Mouse (Mus musculus) cerebellum, postnatal 36 days (tissue): ENCODE data around the gene Pard6a.

Experiments
- DNase-seq, 2 experiments: peaks; one replicate each; pipeline ENCODE4 v3.0.0; 2021 to 2022; ENCODE audit warnings: mixed read lengths in 2 of 2

Pard6a gene

GRCm38 (mm10) chr8:105700966-105701824 is at the start of gene Pard6a, which contains the start of gene Acd:
Gene Pard6a (plus strand): TSS chr8:105701148.
Gene Acd (minus strand): TSS chr8:105701102.
- DNase-seq: peak; percentile 96 to 97

DNA sequence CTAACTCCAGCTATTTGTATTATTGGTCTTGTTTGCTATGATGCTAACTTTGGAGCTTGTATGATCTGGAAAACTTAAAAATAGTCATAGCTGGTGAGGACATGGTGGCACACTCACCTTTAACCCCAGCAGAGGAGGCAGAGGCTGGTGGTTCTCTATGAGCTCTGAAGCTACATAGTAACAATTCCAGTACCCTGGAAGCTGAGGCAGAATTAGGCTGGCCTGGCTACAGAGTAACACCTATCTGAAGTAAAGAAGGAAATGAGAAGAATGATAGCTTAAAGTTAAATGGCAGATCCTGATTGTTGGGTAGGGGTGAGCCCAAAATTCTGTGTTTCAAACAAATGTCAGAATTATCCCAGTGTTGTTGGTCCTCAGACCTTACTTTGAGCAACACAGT is 43.3 kb upstream of the Pard6a start:
- DNase-seq: no peak

DNA sequence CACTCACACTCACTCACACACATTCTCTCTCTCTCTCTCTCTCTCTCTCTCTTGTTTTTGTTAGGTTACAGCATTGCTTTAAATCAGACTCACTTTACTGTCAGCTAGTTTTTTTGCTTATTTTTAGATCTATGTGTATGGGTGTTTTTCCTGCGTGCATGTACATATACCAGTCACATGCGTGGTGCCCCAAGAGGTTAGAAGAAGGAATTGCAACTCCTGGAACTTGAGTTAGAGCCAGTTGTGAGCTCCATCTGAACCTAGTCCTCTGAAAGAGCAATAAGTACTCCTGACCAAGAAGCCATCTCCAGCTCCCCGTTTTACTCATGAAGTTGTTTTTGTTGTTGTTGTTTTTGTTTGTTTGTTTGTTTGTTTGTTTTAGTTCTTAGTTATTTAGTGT is 39.8 kb upstream of the Pard6a start:
- no peak for DNase-seq

- DNase-seq: no peak
These were observed 23.1 kb upstream of the Pard6a start for GRCm38 (mm10) chr8:105677891-105678290.

GRCm38 (mm10) chr8:105685325-105685724 is 15.6 kb upstream of the Pard6a start:
- DNase-seq: no peak

DNA sequence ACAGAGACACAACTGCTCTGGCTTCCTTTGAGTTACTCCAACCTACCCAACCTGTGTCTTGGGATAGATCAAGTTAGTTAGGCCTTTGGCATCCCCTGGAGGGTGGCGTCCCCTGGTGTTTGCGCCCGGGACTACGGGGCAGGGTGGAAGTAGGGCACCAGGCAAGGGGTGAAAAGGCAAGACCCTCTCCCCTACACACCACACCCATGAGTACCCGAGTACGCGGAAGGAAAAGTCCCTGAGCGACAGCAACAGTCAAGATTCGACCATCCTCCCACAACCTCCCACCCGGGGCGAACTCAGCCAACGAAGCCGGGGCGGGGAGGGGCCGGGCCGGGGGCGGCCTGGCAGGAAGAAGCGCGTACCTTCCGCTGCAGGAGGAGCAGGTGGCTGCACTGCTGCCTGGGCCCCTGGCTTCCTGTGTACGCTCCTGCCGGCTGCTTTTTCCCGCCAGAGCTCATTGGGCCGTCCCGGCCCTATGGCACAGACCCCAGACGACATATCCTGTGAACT is 15.1 kb upstream of the Pard6a start, which contains the start of gene Carmil2:
TSS of gene Carmil2 (plus strand) at position 479 of the 513 bp plus-strand sequence.
- peak; percentile 49 to 54 for DNase-seq

DNA sequence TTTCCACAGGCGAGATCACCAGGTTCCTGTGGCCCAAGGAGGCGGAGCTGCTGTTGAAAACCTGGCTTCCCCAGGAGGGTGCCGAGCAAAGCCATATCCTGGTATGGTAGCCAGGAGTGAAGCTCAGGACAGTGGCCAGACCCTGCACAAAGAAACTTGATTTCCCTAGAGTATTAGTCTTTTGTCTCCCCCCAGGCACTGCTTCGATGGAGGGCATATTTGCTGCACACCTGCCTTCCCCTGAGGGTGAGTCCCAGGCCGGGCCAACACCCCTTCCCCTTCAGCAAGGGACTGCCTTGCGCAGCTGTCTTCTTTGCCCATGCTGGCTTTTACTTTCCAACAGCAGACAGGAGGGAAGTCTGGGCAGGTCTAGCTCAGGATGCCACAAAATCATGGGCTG is 14.4 kb upstream of the Pard6a start:
- DNase-seq: no peak

- no peak for DNase-seq
These were observed 13.4 kb upstream of the Pard6a start for GRCm38 (mm10) chr8:105687512-105687911.

DNA sequence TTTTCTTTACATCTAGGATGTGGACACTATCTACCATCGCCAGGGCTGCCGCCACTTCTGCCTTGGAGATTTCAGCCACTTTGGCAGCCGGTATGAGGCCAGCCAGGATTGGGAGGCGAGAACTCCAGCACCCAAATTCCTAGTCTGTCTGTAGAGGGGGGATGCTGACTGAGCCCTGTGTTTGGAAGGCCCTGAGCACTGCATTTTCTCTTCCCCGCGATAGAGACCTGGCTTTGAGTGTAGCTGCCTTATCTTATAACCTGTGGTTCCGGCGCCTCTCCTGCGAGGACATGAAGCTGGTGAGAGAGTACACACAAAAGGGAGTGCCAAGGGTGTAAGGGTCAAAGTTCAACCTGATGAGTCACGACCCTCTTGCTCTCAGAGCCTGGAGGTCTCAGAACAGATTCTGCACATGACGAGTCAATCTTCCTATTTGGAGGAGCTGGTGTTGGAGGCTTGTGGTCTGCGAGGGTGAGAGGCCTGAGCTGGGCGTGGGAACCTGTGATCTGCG is 12.7 kb upstream of the Pard6a start:
- DNase-seq: no peak

DNA sequence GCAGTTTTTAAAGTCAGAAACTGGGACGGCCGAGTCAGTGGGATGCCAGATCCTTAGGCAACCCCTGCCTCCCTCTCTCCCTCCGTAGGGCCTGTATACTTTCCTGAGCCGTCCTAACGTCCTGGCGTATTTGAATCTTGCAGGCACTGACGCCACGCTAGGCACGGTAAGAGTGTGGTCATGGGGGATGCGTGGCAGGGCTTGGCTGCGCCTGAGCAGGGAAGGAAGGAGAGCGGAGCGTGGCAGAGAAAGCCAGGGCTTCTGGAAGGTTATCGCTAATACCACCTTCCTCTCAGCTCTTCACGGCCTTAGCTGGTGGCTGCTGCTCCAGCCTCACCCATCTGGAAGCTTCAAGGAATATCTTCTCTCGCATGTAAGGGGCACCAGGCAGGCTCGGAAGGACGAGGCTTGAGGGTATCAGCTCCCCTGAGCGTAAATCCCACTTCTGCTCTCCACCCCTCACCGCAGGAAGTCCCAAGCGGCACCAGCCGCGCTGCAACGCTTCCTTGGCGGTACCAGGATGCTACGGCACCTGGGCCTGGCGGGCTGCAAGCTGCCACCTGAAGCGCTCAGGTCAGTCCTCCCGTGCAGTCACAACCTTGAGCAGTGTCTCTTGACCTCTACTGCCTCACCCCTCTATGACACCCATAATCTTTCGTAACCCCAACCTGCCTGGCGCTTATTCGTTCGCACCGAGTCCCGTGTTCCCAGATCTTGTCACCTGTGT is 11.5 kb upstream of the Pard6a start:
- DNase-seq: no peak

DNA sequence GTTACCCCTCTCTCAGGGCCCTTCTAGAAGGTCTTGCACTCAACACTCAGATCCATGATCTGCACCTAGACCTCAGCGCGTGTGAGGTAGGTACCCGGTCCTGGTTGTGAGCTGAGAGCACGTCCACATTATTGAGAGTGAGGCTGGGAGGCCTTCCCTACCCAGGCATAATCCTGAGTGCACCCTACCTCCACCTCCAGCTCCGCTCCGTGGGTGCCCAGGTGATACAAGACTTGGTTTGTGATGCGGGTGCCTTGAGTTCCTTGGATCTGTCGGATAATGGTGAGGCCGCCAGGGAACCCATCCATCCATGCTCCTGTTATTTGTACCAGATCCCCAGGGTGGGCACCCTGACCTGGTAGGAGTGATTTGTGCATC is 11.0 kb upstream of the Pard6a start:
- no peak for DNase-seq

- no peak for DNase-seq
These were observed 10.0 kb upstream of the Pard6a start for GRCm38 (mm10) chr8:105690978-105691377.

GRCm38 (mm10) chr8:105692449-105693182 is 8.3 kb upstream of the Pard6a start:
- peak in 1 of 2 experiments; percentile 4 for DNase-seq

- DNase-seq: peak; percentile 83 to 90
These were observed 7.3 kb upstream of the Pard6a start for GRCm38 (mm10) chr8:105693648-105694047.

- DNase-seq: peak; percentile 65 to 71
These were observed 6.7 kb upstream of the Pard6a start for GRCm38 (mm10) chr8:105694051-105694799.

GRCm38 (mm10) chr8:105695080-105695780 is 5.7 kb upstream of the Pard6a start:
- no peak for DNase-seq

GRCm38 (mm10) chr8:105697196-105697780 is 3.7 kb upstream of the Pard6a start:
- no peak for DNase-seq

GRCm38 (mm10) chr8:105698734-105699133 is 2.2 kb upstream of the Pard6a start:
- no peak for DNase-seq

DNA sequence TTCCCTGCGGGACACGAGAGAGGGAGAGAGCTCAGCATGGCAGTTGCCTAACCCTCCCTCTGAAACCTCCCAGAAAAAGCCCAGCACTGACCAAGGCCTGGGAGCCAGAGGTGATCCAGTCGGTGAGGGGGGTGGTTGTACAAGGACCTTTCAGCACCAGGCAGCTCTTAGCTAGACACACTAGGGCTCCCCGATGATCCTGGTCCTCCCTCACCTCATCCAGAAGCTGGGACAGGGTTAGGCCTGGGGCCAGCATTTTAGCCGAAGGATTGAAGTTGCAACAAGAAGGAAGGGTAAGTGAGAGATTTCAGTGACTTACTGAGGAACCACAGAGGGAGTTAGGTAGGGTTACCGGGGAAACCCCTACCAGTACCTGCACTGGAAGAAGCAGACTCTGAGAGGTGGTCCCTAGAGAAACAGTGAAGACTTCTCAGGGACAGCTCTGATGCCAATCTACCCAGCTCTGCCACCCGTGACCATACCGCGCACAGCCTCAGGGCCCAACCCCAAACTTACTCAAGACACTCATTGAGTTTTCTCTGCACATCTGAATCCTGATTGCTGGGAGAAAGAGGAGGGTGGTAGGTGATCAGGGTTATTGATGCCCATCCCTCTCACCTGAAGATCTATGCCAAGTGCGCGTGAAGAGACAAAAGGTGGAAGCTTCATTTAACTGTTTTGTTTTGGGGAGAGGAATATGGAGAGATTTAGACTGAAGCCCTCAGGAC is 1.3 kb upstream of the Pard6a start:
- no peak for DNase-seq

- DNase-seq: peak in 1 of 2 experiments; percentile 64
These were observed 382 bp upstream of the Pard6a start for GRCm38 (mm10) chr8:105700566-105700965.
